Mouse (Mus musculus) brown adipose tissue, adult 24 weeks (tissue): ENCODE data around the gene Gm20503. TPM values are rescaled to one million over a fixed set of nuclear protein-coding genes. Genes with fewer than 3 reads are reported as not detected.

ENCODE experiments used
- H3K27ac ChIP-seq: fragments of 200-500 bp; replicated peaks from 2 replicates; pipeline ENCODE4 v1.5.1; 2012; ENCODE audit warnings: low read depth, mild to moderate bottlenecking, low read length
- H3K4me1 ChIP-seq: fragments of 200-500 bp; 2 replicates; pipeline ENCODE4 v1.6.1; 2012; ENCODE audit warnings: low read length, mixed read lengths; ENCODE audit not compliant: control insufficient read depth, insufficient read depth, insufficient read length
- H3K4me3 ChIP-seq: fragments of 200-500 bp; 2 replicates; pipeline ENCODE4 v1.5.1; 2012; ENCODE audit warnings: low read depth, mild to moderate bottlenecking, low read length, moderate library complexity; ENCODE audit not compliant: insufficient read depth
- polyA plus RNA-seq: library from polyadenylated mRNA; stranded (reverse); fragments of >200 nt; gene quantifications from 2 replicates; pipeline ENCODE4 v1.2.4, GENCODE M21; 2012; ENCODE audit not compliant: missing spikeins, insufficient read depth, insufficient read length

Gm20503 gene
- polyA plus RNA-seq, 1 experiment = not detected

- Histone ChIP-seq H3K27ac (no peak within 1 kb of the TSS), H3K4me1 (peaks cover 3% of the 10 kb centered on the region; the same call in 1 of the 2 replicates)
Measured at GRCm38 (mm10) chr4:59034918-59035785, 32.1 kb downstream of the Gm20503 start, which contains the start of gene Gng10. Gene Gng10 (plus strand): TSS chr4:59035088.

GRCm38 (mm10) chr4:59035786-59036350 is 32.9 kb downstream of the Gm20503 start:
- no peak overlapping the region for H3K27ac ChIP-seq
- H3K4me1 ChIP-seq = peaks cover 3% of the 10 kb centered on the region; the same call in 1 of the 2 replicates
- H3K4me3 ChIP-seq = peak overlapping the region; percentile 69

More at GRCm38 (mm10) chr4:59034918-59035785, 32.1 kb downstream of the Gm20503 start, which contains the start of gene Gng10:
- peak within 1 kb of the TSS; percentile 69 for H3K4me3 ChIP-seq

- Histone ChIP-seq H3K27ac (no peak overlapping the region), H3K4me3 (peak overlapping the region; percentile 19; the same call in 1 of the 2 replicates), H3K4me1 (peaks cover 3% of the 10 kb centered on the region; the same call in 1 of the 2 replicates)
Measured at GRCm38 (mm10) chr4:59036490-59037127, 33.6 kb downstream of the Gm20503 start.

- no peak overlapping the region for H3K4me3 ChIP-seq
- peaks cover 3% of the 10 kb centered on the region; the same call in 1 of the 2 replicates for H3K4me1 ChIP-seq
- no peak overlapping the region for H3K27ac ChIP-seq
Measured at GRCm38 (mm10) chr4:59037525-59037924, 34.5 kb downstream of the Gm20503 start.

GRCm38 (mm10) chr4:59040397-59041287 is 37.6 kb downstream of the Gm20503 start:
- Histone ChIP-seq H3K27ac (no peak overlapping the region), H3K4me3 (no peak overlapping the region)

GRCm38 (mm10) chr4:59043074-59043473 is 40.1 kb downstream of the Gm20503 start:
- Histone ChIP-seq H3K27ac (no peak overlapping the region), H3K4me3 (no peak overlapping the region), H3K4me1 (no peaks in the 10 kb centered on the region)

More at GRCm38 (mm10) chr4:59040397-59041287, 37.6 kb downstream of the Gm20503 start:
- peaks cover 2% of the 10 kb centered on the region; the same call in 1 of the 2 replicates for H3K4me1 ChIP-seq

- no peak overlapping the region for H3K4me3 ChIP-seq
- H3K4me1 ChIP-seq = no peaks in the 10 kb centered on the region
- no peak overlapping the region for H3K27ac ChIP-seq
Measured at GRCm38 (mm10) chr4:59043891-59044290, 40.9 kb downstream of the Gm20503 start.

GRCm38 (mm10) chr4:59047222-59047621 is 44.2 kb downstream of the Gm20503 start:
- Histone ChIP-seq H3K27ac (no peak overlapping the region), H3K4me3 (no peak overlapping the region)

GRCm38 (mm10) chr4:59051081-59051480 is 48.1 kb downstream of the Gm20503 start:
- H3K4me3 ChIP-seq = no peak overlapping the region
- H3K27ac ChIP-seq = no peak overlapping the region
- no peaks in the 10 kb centered on the region for H3K4me1 ChIP-seq

More at GRCm38 (mm10) chr4:59047222-59047621, 44.2 kb downstream of the Gm20503 start:
- no peaks in the 10 kb centered on the region for H3K4me1 ChIP-seq

GRCm38 (mm10) chr4:59057929-59058328 is 54.9 kb downstream of the Gm20503 start:
- Histone ChIP-seq H3K27ac (no peak overlapping the region), H3K4me1 (no peaks in the 10 kb centered on the region), H3K4me3 (no peak overlapping the region)

GRCm38 (mm10) chr4:59062526-59062925 is 59.5 kb downstream of the Gm20503 start:
- Histone ChIP-seq H3K4me1 (no peaks in the 10 kb centered on the region), H3K27ac (no peak overlapping the region), H3K4me3 (no peak overlapping the region)

- Histone ChIP-seq H3K4me3 (no peak overlapping the region), H3K4me1 (no peaks in the 10 kb centered on the region), H3K27ac (no peak overlapping the region)
Measured at GRCm38 (mm10) chr4:59069276-59069675, 66.3 kb downstream of the Gm20503 start.

- no peaks in the 10 kb centered on the region for H3K4me1 ChIP-seq
- H3K27ac ChIP-seq = no peak overlapping the region
- no peak overlapping the region for H3K4me3 ChIP-seq
Measured at GRCm38 (mm10) chr4:59083430-59083829, 80.4 kb downstream of the Gm20503 start.

GRCm38 (mm10) chr4:59089391-59089790 is 86.4 kb downstream of the Gm20503 start:
- H3K4me3 ChIP-seq = no peak overlapping the region
- no peak overlapping the region for H3K27ac ChIP-seq

More at GRCm38 (mm10) chr4:59089391-59089790, 86.4 kb downstream of the Gm20503 start:
- H3K4me1 ChIP-seq = no peaks in the 10 kb centered on the region
